8 mouse cellular contexts compared by ENCODE assay signal in genomic region chr19:4847490-4847889, GRCm38 (mm10). TPM values are rescaled to one million over a fixed set of nuclear protein-coding genes. Genes with fewer than 3 reads are reported as not detected.
DNase-seq lines count a peak whose midpoint lies in the region; ATAC-seq and TF ChIP-seq lines count a peak whose summit lies in the region.
"Had no signal": no experiment of that assay in that cellular context is flagged by ENCODE, and none has a peak within 500 bp of the region (broad histone marks: within the 10 kb centered on the region; RNA-seq: fewer than 3 reads in every experiment).

No protein-coding gene starts in this region.

- no peak overlapping the region for H3K27ac ChIP-seq in layer of hippocampus, adult 2 months
- no peak overlapping the region for H3K27ac ChIP-seq in small intestine, adult 2 months (ENCODE audit: insufficient read depth, low read depth, low read length)
- no peak overlapping the region for H3K27ac ChIP-seq in hindbrain, embryonic 13.5 days
- H3K27ac ChIP-seq: liver, embryonic 15.5 days had no signal

- no peak for ATAC-seq in hindbrain, embryonic 13.5 days (ENCODE audit: low FRiP score)

- 19% methylated on average over 7 of the region's 7 CpGs for WGBS in small intestine, adult 2 months
- WGBS in hindbrain, embryonic 13.5 days: 43% methylated on average over 7 of the region's 7 CpGs

- H3K9me3 ChIP-seq in hindbrain, embryonic 13.5 days: no peaks in the 10 kb centered on the region
- H3K9me3 ChIP-seq: liver, embryonic 15.5 days had no signal

- no peaks in the 10 kb centered on the region for H3K4me1 ChIP-seq in small intestine, adult 2 months (ENCODE audit: control insufficient read depth, insufficient read depth, insufficient read length, low read length)
- no peaks in the 10 kb centered on the region for H3K4me1 ChIP-seq in hindbrain, embryonic 13.5 days (replicated peaks)
- H3K4me1 ChIP-seq: liver, embryonic 15.5 days had no signal

- no peak overlapping the region for H3K9ac ChIP-seq in hindbrain, embryonic 13.5 days
- H3K9ac ChIP-seq: liver, embryonic 15.5 days had no signal

- H3K27me3 ChIP-seq in small intestine, adult 2 months (ENCODE audit: control insufficient read depth, insufficient read depth, low read length): peaks cover 2% of the 10 kb centered on the region
- peaks cover 16% of the 10 kb centered on the region for H3K27me3 ChIP-seq in hindbrain, embryonic 13.5 days

- H3K4me2 ChIP-seq in hindbrain, embryonic 13.5 days: no peak overlapping the region
- H3K4me2 ChIP-seq: liver, embryonic 15.5 days had no signal

- no peak overlapping the region for H3K4me3 ChIP-seq in layer of hippocampus, adult 2 months
- H3K4me3 ChIP-seq in small intestine, adult 2 months (ENCODE audit: low read depth, low read length): no peak overlapping the region
- H3K4me3 ChIP-seq in hindbrain, embryonic 13.5 days: no peak overlapping the region
- H3K4me3 ChIP-seq: liver, embryonic 15.5 days had no signal

- H3K36me3 ChIP-seq in small intestine, adult 2 months (ENCODE audit: control insufficient read depth, insufficient read depth, low read length): no peaks in the 10 kb centered on the region
- no peaks in the 10 kb centered on the region for H3K36me3 ChIP-seq in hindbrain, embryonic 13.5 days
- H3K36me3 ChIP-seq: liver, embryonic 15.5 days had no signal

- TF ChIP-seq POLR2A in small intestine, adult 2 months (IDR thresholded peaks at IDR 0.05; ENCODE audit: low read depth, low read length): no peak

- DNase-seq in layer of hippocampus, adult 2 months (ENCODE audit: low spot score in 2 of 2): peak in 1 of 2 experiments; percentile 15
- DNase-seq in layer of hippocampus, postnatal 36 days: no peak
- peak; percentile 74 for DNase-seq in NIH3T3 (ENCODE audit: low read depth)
- peak; percentile 75 for DNase-seq in induced T-regulatory cell, adult 2 months (ENCODE audit: low read depth)
- DNase-seq in urinary bladder, adult 2 months (ENCODE audit: low spot score): no peak

- TF ChIP-seq CTCF in layer of hippocampus, adult 2 months (conservative IDR thresholded peaks at IDR 0.05): peak; percentile 77
- peak; percentile 62; the same call in 1 of the 2 replicates for TF ChIP-seq CTCF in small intestine, adult 2 months (IDR thresholded peaks at IDR 0.05; ENCODE audit: extremely low read depth, insufficient read length, insufficient replicate concordance, low read depth, low read length)

RNA-seq across cellular contexts. Expression of gene Ctsf, which starts 7.4 kb away (rescaled TPM):
- total RNA-seq in layer of hippocampus, adult 2 months (2021): 100 to 1,000 TPM; 108 to 114 TPM
- 100 to 1,000 TPM; 102 to 112 TPM for total RNA-seq in layer of hippocampus, postnatal 36 days (2021)
- polyA plus RNA-seq in small intestine, adult 2 months (2012; rRNA removed): 18.4 and 28.4 TPM in 2 replicates
- 67.3 and 69.7 TPM in 2 replicates for polyA plus RNA-seq in hindbrain, embryonic 13.5 days (2015; fragmentation: Nextera tagmentation; extraction: Ambion mirVana)
- polyA plus RNA-seq in urinary bladder, adult 2 months (2012; rRNA removed): 78.4 and 82.7 TPM in 2 replicates

RNA-seq across cellular contexts. Expression of gene Ccdc87, which starts 8.3 kb away (rescaled TPM):
- total RNA-seq in layer of hippocampus, adult 2 months (2021): 1 to 10 TPM; 1.7 to 2.2 TPM
- 1 to 10 TPM; 1.6 to 2.0 TPM for total RNA-seq in layer of hippocampus, postnatal 36 days (2021)
- 0.09 and 0.11 TPM in 2 replicates for polyA plus RNA-seq in small intestine, adult 2 months (2012; rRNA removed)
- polyA plus RNA-seq in hindbrain, embryonic 13.5 days (2015; fragmentation: Nextera tagmentation; extraction: Ambion mirVana): 0.43 and 0.49 TPM in 2 replicates
- 0.07 and 0.09 TPM in 2 replicates for polyA plus RNA-seq in urinary bladder, adult 2 months (2012; rRNA removed)
- polyA plus RNA-seq: liver, embryonic 15.5 days had no signal

RNA-seq across cellular contexts. Expression of gene Ccs, which starts 8.4 kb away (rescaled TPM):
- 10 to 100 TPM; 33.9 to 38.8 TPM for total RNA-seq in layer of hippocampus, adult 2 months (2021)
- total RNA-seq in layer of hippocampus, postnatal 36 days (2021): 10 to 100 TPM; 36.6 to 37.1 TPM
- polyA plus RNA-seq in small intestine, adult 2 months (2012; rRNA removed): 24.8 and 41.9 TPM in 2 replicates
- polyA plus RNA-seq in hindbrain, embryonic 13.5 days (2015; fragmentation: Nextera tagmentation; extraction: Ambion mirVana): 44.9 and 47.4 TPM in 2 replicates
- 64.5 and 75.5 TPM in 2 replicates for polyA plus RNA-seq in urinary bladder, adult 2 months (2012; rRNA removed)

RNA-seq across cellular contexts. Expression of gene Actn3, which starts 30.2 kb away (rescaled TPM):
- 1 to 10 TPM in 1 of 2 experiments, under 1 TPM in 1; 0.82 to 1.5 TPM for total RNA-seq in layer of hippocampus, adult 2 months (2021)
- 1 to 10 TPM in 1 of 2 experiments, under 1 TPM in 1; 0.87 to 1.4 TPM for total RNA-seq in layer of hippocampus, postnatal 36 days (2021)
- 0.32 and 0.58 TPM in 2 replicates for polyA plus RNA-seq in small intestine, adult 2 months (2012; rRNA removed)
- polyA plus RNA-seq in hindbrain, embryonic 13.5 days (2015; fragmentation: Nextera tagmentation; extraction: Ambion mirVana): 1.8 and 2.1 TPM in 2 replicates
- polyA plus RNA-seq in urinary bladder, adult 2 months (2012; rRNA removed): 1.3 and 2.5 TPM in 2 replicates

RNA-seq across cellular contexts. Expression of gene Zdhhc24, which starts 31.0 kb away (rescaled TPM):
- 10 to 100 TPM; 26.3 to 27.3 TPM for total RNA-seq in layer of hippocampus, adult 2 months (2021)
- 10 to 100 TPM; 26.4 to 27.1 TPM for total RNA-seq in layer of hippocampus, postnatal 36 days (2021)
- polyA plus RNA-seq in small intestine, adult 2 months (2012; rRNA removed): 13.4 and 22.3 TPM in 2 replicates
- polyA plus RNA-seq in hindbrain, embryonic 13.5 days (2015; fragmentation: Nextera tagmentation; extraction: Ambion mirVana): 21.8 and 22.0 TPM in 2 replicates
- 15.1 and 22.3 TPM in 2 replicates for polyA plus RNA-seq in urinary bladder, adult 2 months (2012; rRNA removed)

Comparison
In these comparisons a context has a peak if more than half of its experiments do, and no peak if none do; other contexts are left out.
1. DNase-seq: peak in NIH3T3 (single experiment) and induced T-regulatory cell, adult 2 months (single experiment); none in layer of hippocampus, postnatal 36 days (0 of 2) and urinary bladder, adult 2 months (single experiment).